Mouse (Mus musculus) neutrophil, adult 59 days (primary cell): ENCODE measurements around the gene Slc39a1. TPM values are rescaled to one million over a fixed set of nuclear protein-coding genes. Genes with fewer than 3 reads are reported as not detected.

Source experiments
- total RNA-seq, 2 experiments: library from RNA; stranded (reverse); gene quantifications; 1 replicate in 1 of 2; 2 replicates in 1 of 2; pipeline ENCODE4 v1.2.4; 2023

Gene Slc39a1
- 10 to 100 TPM; 21.0 to 22.9 TPM for total RNA-seq

GRCm38 (mm10) chr3:90247960-90248745, at the start of gene Slc39a1:
Gene Slc39a1, plus strand, starts transcription at chr3:90248172.

GRCm38 (mm10) chr3:90213377-90213866, 34.5 kb upstream of the Slc39a1 start, which contains the start of the genes Rps27 and Rab13:
Gene Rps27, minus strand, starts transcription at chr3:90213651.
Gene Rab13, plus strand, starts transcription at chr3:90213695.

GRCm38 (mm10) chr3:90231507-90232333, 16.3 kb upstream of the Slc39a1 start, which contains the start of gene Jtb:
Gene Jtb, plus strand, starts transcription at chr3:90231597.

GRCm38 (mm10) chr3:90242984-90243775, 4.8 kb upstream of the Slc39a1 start, which contains the start of gene Creb3l4:
Gene Creb3l4, minus strand, starts transcription at chr3:90243512.

GRCm38 (mm10) chr3:90253653-90254418, 5.9 kb downstream of the Slc39a1 start, which contains the start of gene Crtc2:
Gene Crtc2, plus strand, starts transcription at chr3:90254163.

GRCm38 (mm10) chr3:90265034-90265931, 17.3 kb downstream of the Slc39a1 start, which contains the start of gene Dennd4b:
Gene Dennd4b, plus strand, starts transcription at chr3:90265185.

GRCm38 (mm10) chr3:90292345-90293275, 44.6 kb downstream of the Slc39a1 start, which contains the start of gene Gatad2b:
Gene Gatad2b, plus strand, starts transcription at chr3:90293178.

Other genes starting within 250 kb of the Slc39a1 start
- gene Hax1, start 249.4 kb upstream of the Slc39a1 start, total RNA-seq: 10 to 100 TPM; 37.6 to 45.4 TPM
- gene 4933434E20Rik, start 196.5 kb upstream of the Slc39a1 start, total RNA-seq: 10 to 100 TPM; 47.6 to 50.8 TPM
- gene Ubap2l, start 195.5 kb upstream of the Slc39a1 start, total RNA-seq: 100 to 1,000 TPM; 127 to 154 TPM
- 100 to 1,000 TPM; 808 to 885 TPM for gene Tpm3, start 175.5 kb upstream of the Slc39a1 start, total RNA-seq
- gene Nup210l, start 144.0 kb upstream of the Slc39a1 start, total RNA-seq: under 1 TPM; 0.77 to 0.84 TPM
- 1,000 to 10,000 TPM; 1,765 to 1,918 TPM for gene Rps27, start 34.5 kb upstream of the Slc39a1 start, total RNA-seq
- 1 to 10 TPM; 2.3 to 3.9 TPM for gene Rab13, start 34.5 kb upstream of the Slc39a1 start, total RNA-seq
- gene Jtb, start 16.6 kb upstream of the Slc39a1 start, total RNA-seq: 10 to 100 TPM; 27.6 to 30.9 TPM
- gene Creb3l4, start 4.7 kb upstream of the Slc39a1 start, total RNA-seq: not detected
- gene Crtc2, start 6.0 kb downstream of the Slc39a1 start, total RNA-seq: 10 to 100 TPM; 59.8 to 70.4 TPM
- 10 to 100 TPM; 49.7 to 67.2 TPM for gene Dennd4b, start 17.0 kb downstream of the Slc39a1 start, total RNA-seq
- 10 to 100 TPM; 63.0 to 70.9 TPM for gene Gatad2b, start 45.0 kb downstream of the Slc39a1 start, total RNA-seq
- 1 to 10 TPM; 1.3 to 1.6 TPM for gene Slc27a3, start 141.8 kb downstream of the Slc39a1 start, total RNA-seq
- gene Ints3, start 185.4 kb downstream of the Slc39a1 start, total RNA-seq: 10 to 100 TPM; 41.6 to 47.1 TPM
- gene Npr1, start 217.7 kb downstream of the Slc39a1 start, total RNA-seq: under 1 TPM; 0.24 to 0.53 TPM
- gene Ilf2, start 228.0 kb downstream of the Slc39a1 start, total RNA-seq: 10 to 100 TPM; 48.3 to 54.9 TPM
- 10 to 100 TPM; 29.9 to 34.6 TPM for gene Snapin, start 242.9 kb downstream of the Slc39a1 start, total RNA-seq